Mouse (Mus musculus) brain, embryonic 14.5 days (tissue): ENCODE results near the gene Sept3. TPM values are rescaled to one million over a fixed set of nuclear protein-coding genes. Genes with fewer than 3 reads are reported as not detected.

ENCODE experiments used
- DNase-seq: peaks from one replicate; pipeline ENCODE4 v3.0.0-alpha.2; 2011; ENCODE audit warnings: low read depth
- CTCF ChIP-seq: fragments of 200-500 bp; IDR thresholded peaks from 2 replicates; pipeline ENCODE4 v1.5.1; 2012; ENCODE audit warnings: inconsistent platforms, mild to moderate bottlenecking, moderate library complexity, borderline replicate concordance; ENCODE audit not compliant: insufficient read depth, insufficient read length; ENCODE audit errors: extremely low read depth
- POLR2A ChIP-seq: fragments of 200-500 bp; IDR thresholded peaks from 2 replicates; pipeline ENCODE4 v1.6.1; 2012; ENCODE audit warnings: mild to moderate bottlenecking, inconsistent platforms, borderline replicate concordance; ENCODE audit not compliant: poor library complexity, insufficient read depth, insufficient read length, severe bottlenecking; ENCODE audit errors: extremely low read depth
- polyA plus RNA-seq: library from polyadenylated mRNA; depleted of rRNA; stranded (reverse); fragments of >200 nt; gene quantifications from 2 replicates; pipeline ENCODE4 v1.2.3, GENCODE M21; 2012; rRNA removed

Sept3 gene
- polyA plus RNA-seq, 1 experiment, result 484 TPM

DNA sequence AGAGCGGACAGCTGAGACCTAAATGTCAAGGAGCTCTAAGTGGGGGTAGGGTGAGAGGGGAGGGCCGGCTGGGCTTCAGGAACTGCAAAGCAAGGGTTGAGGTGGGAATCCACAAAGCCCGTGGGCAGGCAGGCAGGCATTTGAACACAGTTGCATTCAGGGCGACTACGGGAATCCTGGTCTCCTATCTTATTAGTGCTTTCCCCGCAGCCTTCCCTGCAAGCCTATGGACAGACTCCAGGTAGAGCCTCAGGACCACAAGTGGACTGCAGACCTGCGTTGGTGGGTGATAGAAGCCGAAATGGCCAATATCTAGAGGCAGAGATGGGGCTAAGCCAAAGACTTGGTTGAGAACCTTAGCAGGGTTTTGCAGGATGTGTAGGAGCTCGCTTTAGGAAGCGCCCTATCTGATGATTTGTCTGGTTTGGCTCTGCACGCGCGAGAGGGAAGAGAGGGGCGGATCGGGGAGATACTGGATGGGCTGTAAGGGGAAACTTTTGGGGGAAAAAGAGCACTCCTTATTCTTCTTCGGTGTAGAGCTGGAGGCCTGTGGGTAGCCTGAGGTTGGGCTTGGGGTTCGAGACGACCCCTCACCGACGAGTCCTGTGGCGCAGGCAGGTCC lies 65.8 kb downstream of the Sept3 start:
- TF ChIP-seq CTCF (no peak), POLR2A (no peak)
- DNase-seq, result no peak

GRCm38 (mm10) chr15:82341036-82341501 lies 66.4 kb downstream of the Sept3 start:
- peak; percentile 19 for DNase-seq

GRCm38 (mm10) chr15:82341675-82342542 lies 67.2 kb downstream of the Sept3 start:
- DNase-seq, result no peak
- no peak for TF ChIP-seq POLR2A
- TF ChIP-seq CTCF, result no peak

More at GRCm38 (mm10) chr15:82341036-82341501, 66.4 kb downstream of the Sept3 start:
- TF ChIP-seq CTCF (no peak), POLR2A (no peak)

DNA sequence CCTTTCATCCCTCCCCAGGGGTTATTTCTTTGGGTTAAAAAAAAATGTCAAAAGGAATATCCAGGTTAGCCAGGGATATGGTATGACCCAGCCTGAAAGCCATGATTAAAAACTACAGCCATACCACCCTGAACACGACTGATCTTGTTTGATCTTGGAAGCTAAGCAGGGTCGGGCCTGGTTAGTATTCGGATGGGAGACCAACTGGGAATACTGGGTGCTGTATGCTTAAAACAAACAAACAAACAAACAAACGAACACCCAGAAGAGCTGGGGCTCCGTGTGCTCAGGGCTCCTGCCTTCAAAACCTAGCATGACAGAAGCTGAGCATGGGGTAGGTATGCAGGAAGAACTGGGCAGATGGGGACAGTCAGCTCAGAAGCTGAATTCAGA lies 67.8 kb downstream of the Sept3 start:
- TF ChIP-seq CTCF (no peak), POLR2A (no peak)
- no peak for DNase-seq

DNA sequence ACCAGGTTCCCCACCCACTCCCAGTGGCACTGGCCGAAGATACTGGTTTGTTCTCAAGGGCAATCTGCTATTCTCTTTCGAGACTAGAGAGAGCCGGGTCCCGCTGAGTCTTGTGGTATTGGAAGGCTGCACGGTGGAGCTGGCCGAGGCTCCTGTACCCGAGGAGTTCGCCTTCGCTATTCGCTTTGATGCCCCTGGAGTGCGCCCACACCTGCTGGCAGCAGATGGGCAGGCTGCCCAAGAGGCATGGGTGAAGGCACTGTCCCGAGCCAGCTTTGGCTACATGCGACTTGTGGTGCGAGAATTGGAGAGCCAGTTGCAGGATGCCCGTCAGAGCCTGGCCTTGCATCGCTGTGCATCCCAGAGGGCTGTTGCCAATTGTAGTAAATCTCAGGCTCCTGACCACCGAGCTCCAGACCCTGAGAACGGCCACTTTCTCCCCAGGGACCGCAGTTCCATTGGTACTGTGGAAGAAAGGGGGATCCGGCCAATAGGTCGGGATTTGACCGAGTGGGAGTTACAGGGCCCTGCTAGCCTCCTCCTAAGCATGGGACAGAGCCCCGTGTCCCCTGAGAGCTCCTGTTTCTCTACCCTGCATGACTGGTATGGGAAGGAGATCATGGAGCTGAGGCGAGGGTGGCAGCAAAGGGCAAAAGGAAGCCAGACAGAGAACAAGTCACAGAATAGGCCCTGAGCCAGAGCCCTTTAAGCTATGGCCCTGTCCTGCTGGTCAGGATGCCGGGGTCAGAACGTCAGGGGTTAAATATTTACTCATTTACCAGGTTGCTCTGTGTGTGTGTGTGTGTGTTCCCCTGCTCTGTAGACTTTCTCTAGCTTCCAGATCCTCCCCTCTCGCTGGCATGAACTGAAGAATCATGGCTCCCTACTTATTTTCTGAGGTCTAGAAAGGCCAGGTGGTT lies 68.9 kb downstream of the Sept3 start:
- TF ChIP-seq CTCF (no peak), POLR2A (no peak)
- DNase-seq, result no peak

Other genes starting within 250 kb of the Sept3 start
- 44.4 and 50.1 TPM in 2 replicates for gene Desi1, start 241.0 kb upstream of the Sept3 start, polyA plus RNA-seq
- gene Snu13, start 227.3 kb upstream of the Sept3 start, polyA plus RNA-seq, result 143 and 191 TPM in 2 replicates
- gene 4930407I10Rik, start 215.7 kb upstream of the Sept3 start, polyA plus RNA-seq, result 0.01 TPM in 1 of 2 replicates, not detected in the other
- 0.07 and 0.10 TPM in 2 replicates for gene Mei1, start 204.9 kb upstream of the Sept3 start, polyA plus RNA-seq
- gene Ccdc134, start 147.0 kb upstream of the Sept3 start, polyA plus RNA-seq, result 15.2 and 22.5 TPM in 2 replicates
- gene Srebf2, start 127.7 kb upstream of the Sept3 start, polyA plus RNA-seq, result 196 and 230 TPM in 2 replicates
- 1.8 and 3.2 TPM in 2 replicates for gene Shisa8, start 62.1 kb upstream of the Sept3 start, polyA plus RNA-seq
- gene Tnfrsf13c, start 50.5 kb upstream of the Sept3 start, polyA plus RNA-seq, result 0.26 and 0.30 TPM in 2 replicates
- gene Cenpm, start 30.1 kb upstream of the Sept3 start, polyA plus RNA-seq, result 16.5 and 26.2 TPM in 2 replicates
- 67.2 and 71.3 TPM in 2 replicates for gene 1500009C09Rik, start 22.5 kb upstream of the Sept3 start, polyA plus RNA-seq
- 0.15 and 0.19 TPM in 2 replicates for gene Wbp2nl, start 24.1 kb downstream of the Sept3 start, polyA plus RNA-seq
- 46.0 and 46.4 TPM in 2 replicates for gene Naga, start 64.0 kb downstream of the Sept3 start, polyA plus RNA-seq
- gene Pheta2, start 64.0 kb downstream of the Sept3 start, polyA plus RNA-seq, result 1.3 and 1.9 TPM in 2 replicates
- gene Smdt1, start 64.1 kb downstream of the Sept3 start, polyA plus RNA-seq, result 231 and 270 TPM in 2 replicates
- 298 and 375 TPM in 2 replicates for gene Ndufa6, start 79.4 kb downstream of the Sept3 start, polyA plus RNA-seq
- 5.4 and 5.8 TPM in 2 replicates for gene Cyp2d22, start 105.4 kb downstream of the Sept3 start, polyA plus RNA-seq
- not detected in 2 replicates for gene Cyp2d11, start 119.1 kb downstream of the Sept3 start, polyA plus RNA-seq
- not detected in 2 replicates for gene Cyp2d10, start 132.3 kb downstream of the Sept3 start, polyA plus RNA-seq
- not detected in 2 replicates for gene Cyp2d9, start 158.5 kb downstream of the Sept3 start, polyA plus RNA-seq